Mouse (Mus musculus) adrenal gland, postnatal 14 days (tissue): ENCODE results near the gene Pou2f1. TPM values are rescaled to one million over a fixed set of nuclear protein-coding genes. Genes with fewer than 3 reads are reported as not detected.
"Not testable (repeated sequence)": the region's sequence is repeated elsewhere in the genome, so short reads cannot be mapped to it uniquely, and the experiment has no call there.

ENCODE experiments used
- DNase-seq: peaks from one replicate; pipeline ENCODE4 v3.0.0; 2021; ENCODE audit warnings: mixed read lengths
- total RNA-seq: library from RNA; stranded (reverse); gene quantifications from 2 replicates; pipeline ENCODE4 v1.2.3, GENCODE M21; 2021

Gene Pou2f1
- total RNA-seq, 1 experiment from 2014 or later = 15.0 TPM

DNA sequence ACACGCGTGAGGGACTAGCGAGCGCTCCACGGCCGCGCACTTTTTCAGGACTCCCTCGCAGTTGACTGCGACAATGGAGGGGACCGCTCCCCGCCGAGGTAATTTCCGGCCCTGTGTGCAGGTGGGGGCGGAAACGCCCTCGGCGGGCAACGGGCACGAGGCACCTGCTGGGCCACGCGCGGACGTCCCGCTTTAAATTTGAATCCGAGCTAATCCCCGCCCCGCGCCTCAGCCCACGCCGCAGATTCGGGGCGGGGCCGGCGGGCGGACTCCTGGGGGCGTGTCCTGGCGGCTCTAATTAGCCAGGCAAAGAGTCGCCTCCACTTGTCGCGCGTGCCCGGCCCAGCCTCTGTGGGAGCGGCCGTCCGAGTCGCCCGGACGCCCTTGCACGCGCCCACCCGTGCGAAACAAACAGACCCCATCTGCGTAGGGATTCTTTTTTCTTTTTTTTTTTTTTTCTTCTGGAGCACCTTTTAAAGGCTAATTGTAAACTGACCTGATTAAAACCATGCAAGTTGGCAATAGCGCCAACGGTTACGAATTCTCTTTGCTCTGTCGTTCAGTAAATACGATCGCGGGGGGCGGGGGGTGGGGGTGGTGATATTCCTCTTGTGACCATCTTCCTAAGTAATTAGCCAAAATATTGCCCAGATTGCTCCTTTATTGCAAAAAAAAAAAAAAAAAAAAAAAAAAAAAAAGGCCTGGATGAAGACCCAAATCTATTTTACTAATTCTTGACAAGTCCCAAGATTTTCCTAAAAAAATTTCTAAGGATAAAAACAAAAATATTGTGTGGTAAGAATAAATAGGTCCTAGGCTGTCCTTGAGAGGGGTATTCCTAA lies 924 bp upstream of the Pou2f1 start:
- DNase-seq = peak; percentile 96

- peak; percentile 71 for DNase-seq
These were observed 481 bp downstream of the Pou2f1 start for GRCm38 (mm10) chr1:166001904-166002489.

DNA sequence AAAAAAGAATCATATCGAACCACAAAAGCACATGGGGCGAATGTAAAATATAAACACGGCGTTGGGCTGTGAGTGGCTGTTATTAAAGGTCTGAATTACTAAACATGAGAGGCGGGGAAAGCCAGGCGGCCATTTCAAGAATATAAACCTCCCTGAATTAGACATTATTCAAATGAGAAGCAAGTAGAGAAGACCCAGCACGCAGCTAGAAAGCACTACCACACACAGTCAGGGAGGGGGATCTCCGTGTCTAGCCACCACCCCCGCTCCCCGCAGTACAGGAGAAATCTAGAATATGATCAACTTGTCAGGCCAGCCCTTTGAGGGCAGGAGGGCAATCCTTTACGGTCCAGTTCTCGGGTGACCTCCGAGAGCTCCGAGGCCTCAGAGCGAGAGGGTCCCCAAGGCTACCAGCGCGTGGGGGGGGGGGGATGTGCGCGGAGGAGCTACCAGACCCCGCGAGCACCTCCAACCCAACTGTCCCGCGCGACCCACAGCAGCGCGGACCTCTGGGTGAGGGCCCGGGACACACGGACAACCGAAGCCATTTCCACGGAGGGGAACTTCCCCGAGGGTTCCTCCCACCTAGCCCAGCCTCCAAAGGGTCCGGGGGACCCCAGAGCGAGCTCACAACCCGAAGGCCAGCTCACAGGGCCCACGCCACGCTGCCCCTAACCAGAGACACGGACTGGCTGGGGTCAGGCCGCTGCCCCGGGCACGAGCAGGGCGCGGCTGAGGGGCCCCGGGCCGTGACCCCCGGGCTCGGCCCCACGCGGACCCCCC lies 1.2 kb downstream of the Pou2f1 start:
- peak; percentile 50 for DNase-seq

DNA sequence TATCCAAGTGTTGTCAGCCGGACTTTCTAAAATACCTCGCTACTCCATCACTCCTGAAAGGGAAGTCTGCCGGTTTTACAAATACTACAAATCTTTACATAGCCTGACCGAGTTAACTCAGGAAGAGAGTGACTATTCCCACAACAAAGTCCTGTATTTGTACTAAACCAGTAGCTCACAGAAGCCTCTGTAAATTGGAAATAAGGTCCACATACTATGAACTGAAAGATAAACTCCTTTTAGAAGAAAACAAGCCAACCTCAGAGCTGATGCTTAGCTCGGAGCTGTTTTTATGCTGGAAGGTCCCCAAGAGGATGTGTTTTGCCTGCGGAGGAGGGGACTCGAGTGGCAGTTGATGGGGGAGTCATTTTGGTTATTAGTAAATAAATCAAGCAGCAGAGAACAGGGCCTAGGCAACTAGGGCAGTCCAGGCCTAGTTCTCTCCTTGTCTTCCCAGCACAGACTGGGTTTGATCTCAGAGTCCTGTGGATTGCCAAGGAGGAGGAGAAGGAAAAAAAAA lies 1.8 kb downstream of the Pou2f1 start:
- DNase-seq = peak; percentile 42

- no peak for DNase-seq
These were observed 2.8 kb downstream of the Pou2f1 start for GRCm38 (mm10) chr1:165999709-166000108.

GRCm38 (mm10) chr1:165995661-165996055 lies 6.8 kb downstream of the Pou2f1 start:
- no peak for DNase-seq

GRCm38 (mm10) chr1:165995011-165995660 lies 7.3 kb downstream of the Pou2f1 start:
- DNase-seq = not testable (repeated sequence)

- no peak for DNase-seq
These were observed 8.2 kb downstream of the Pou2f1 start for GRCm38 (mm10) chr1:165994279-165994678.

DNA sequence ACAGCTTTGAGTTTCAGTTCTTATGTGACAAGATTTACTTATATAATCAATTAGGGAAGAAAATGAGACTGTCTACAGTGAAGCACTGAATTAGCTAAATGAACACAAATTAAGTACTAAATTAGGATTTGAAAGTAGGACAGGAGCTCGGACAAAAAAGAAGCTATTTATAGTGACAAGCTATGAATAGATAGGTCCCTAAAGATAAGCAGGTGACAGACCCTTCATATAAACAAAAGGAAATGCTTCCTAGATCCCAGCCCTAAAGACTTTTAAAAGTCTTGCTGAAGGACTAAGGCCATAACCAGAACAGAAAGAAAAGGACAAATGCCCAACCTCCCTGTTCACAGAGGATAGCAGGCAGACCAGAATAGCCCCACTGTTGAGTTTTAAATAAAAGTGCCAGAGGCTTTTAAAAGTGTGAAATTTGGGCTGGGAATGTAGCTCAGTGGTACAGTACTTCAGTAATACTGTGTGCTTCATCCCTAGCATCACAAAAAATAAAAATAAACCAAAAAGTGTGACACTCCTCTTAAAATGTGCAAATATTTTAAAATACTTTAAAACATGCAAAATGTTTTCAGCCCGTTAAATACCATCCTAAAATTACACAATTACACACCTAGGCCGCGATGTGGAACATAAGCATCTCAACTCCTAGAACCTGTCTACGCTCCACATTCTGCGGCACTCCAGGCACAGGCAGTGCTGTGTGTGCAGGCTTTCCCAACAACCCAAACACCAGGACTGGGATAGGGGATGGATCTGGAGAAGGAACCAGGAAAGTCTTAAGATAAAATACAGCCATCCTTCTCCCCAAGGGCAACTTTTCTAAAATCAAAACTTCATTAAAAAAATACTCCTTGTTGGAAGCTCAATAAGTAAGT lies 9.0 kb downstream of the Pou2f1 start:
- no peak for DNase-seq

- DNase-seq = no peak
These were observed 13.9 kb downstream of the Pou2f1 start for GRCm38 (mm10) chr1:165988536-165988935.

DNA sequence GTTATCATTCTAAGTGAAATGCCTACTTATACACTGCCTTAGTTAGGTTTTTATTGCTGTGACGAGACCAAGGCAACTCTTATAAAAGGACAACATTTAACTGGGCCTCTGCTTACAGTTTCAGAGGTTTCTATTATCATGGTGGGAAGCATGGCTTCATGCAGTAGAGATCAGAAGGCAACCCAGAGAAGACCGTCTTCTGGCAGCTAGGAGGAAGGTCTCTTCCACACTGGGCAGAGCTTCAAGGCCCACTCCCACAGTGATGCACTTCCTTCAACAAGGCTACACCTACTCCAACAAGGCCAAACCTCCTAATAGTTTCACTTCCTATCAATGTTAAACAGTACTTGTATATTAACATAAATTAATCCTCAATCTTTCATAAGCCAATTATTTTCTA lies 14.4 kb downstream of the Pou2f1 start:
- no peak for DNase-seq

- no peak for DNase-seq
These were observed 16.6 kb downstream of the Pou2f1 start for GRCm38 (mm10) chr1:165985743-165986360.

- DNase-seq = no peak
These were observed 17.3 kb downstream of the Pou2f1 start for GRCm38 (mm10) chr1:165985186-165985585.

DNA sequence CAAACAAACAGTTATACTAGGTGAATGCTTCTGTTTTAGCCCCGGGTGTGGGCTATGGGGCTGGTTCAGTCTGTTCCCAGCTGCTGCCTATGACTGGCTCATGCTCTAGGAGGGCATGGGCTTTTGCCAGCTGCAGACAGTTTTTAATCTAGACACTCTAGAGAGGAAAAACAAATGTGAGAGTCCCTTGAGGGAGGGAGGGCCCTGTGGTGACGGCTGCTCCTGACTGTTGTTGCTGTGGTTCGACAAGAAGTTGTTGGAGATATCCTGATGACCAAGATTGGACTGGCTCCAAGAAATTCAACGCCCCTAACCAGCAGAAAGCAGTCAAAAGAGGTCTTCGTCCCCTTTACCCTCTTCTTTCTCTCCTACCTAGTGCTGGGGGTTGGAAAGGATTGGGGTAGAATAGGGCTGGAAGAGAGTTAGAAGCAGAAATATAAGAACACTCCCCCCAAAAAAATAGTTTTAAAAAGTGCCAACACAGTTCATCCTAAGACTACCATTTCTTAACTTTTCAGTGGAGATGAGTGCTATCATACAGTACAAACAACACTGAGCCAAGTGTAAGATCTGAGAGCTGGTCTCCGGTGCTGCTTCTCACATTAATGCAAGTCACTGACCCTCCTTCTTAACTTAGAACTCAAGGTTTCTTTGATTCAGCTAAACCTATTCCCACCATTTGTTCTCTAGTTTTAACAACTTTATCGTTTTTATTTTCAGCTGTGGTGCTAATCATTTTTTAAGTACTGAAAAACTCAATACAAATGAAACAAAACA lies 25.6 kb downstream of the Pou2f1 start:
- peak; percentile 8 for DNase-seq

- no peak for DNase-seq
These were observed 33.3 kb downstream of the Pou2f1 start for GRCm38 (mm10) chr1:165969001-165969690.

DNA sequence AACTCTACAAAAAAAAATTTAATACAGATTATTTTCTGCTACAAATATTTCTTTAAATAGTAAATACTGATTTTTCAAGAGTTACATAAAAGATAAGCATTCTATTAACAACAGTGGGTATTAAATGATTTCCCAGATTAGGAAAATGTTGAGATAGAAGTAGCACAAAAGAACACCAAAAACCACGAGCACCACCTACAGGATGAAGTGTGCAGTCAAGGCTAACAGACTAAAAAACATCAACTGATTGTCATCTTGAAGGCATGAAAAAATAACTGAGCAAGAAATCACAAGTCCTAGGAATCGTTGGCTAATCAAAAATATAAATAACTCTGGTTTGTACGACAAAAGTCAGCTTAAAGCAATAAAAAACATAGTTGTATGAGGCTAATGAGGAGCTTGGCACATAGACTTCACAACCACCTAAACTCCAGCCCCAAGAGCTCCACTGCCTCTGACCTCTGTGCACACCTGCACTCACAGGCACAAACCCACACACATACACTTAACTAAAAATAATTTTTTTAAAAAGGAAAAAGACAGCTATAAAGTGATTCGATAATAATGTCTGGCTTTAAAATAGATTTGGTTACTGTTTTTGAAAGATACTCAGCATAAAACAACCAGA lies 35.3 kb downstream of the Pou2f1 start:
- peak; percentile 59 for DNase-seq

DNA sequence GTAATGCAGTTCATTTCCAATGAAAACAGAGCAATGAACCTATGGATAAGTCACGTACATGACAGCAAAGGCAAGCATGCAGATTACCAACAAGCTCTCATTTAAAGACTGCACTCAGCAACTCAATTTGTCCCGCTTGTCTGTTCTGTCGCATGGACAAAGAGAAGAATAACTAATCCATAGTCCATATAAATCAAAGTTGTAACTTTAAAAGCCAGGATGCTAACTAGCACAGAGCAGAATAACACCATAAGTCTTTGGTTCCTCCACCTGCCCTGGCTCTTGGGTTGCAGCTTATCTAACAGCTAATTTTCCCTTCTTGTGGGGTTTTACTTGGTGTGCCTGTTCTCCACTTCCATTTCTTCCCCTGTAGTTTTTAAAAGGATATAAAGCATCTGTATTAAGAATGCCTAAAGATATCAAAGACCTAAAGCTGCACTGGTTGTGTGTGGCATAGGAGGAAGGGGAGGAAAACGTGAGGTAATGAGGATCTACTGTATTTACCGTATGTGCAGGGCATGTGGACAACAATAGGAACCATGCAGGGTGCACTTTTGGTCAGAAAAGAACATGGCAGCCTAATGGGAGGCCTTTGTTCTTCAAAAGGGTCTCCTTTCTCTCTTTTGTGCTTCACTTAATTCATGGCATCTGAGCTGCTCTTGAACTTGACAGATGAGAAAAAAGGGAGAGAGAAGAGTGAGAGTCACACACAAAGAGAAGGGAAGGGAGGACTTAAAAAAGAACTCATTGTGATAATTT lies 36.1 kb downstream of the Pou2f1 start:
- no peak for DNase-seq
